Mouse (Mus musculus): ENCODE measurements around the gene Tatdn3. TPM values are rescaled to one million over a fixed set of nuclear protein-coding genes. Genes with fewer than 3 reads are reported as not detected.
"Not testable (repeated sequence)": the region's sequence is repeated elsewhere in the genome, so short reads cannot be mapped to it uniquely, and the experiment has no call there.

The Tatdn3 gene
- polyA plus RNA-seq, 1 experiment from 2014 or later: 16.0 TPM

- no peak overlapping the region for H3K4me3 ChIP-seq (replicated peaks)
- no peaks in the 10 kb centered on the region for H3K9me3 ChIP-seq (replicated peaks)
- H3K27me3 ChIP-seq (replicated peaks): no peaks in the 10 kb centered on the region
- H3K9ac ChIP-seq (replicated peaks): no peak overlapping the region
- H3K27ac ChIP-seq (replicated peaks): no peak overlapping the region
- no peaks in the 10 kb centered on the region for H3K36me3 ChIP-seq
- ATAC-seq (ENCODE audit: low FRiP score): no peak
- no peak overlapping the region for H3K4me2 ChIP-seq
- H3K4me1 ChIP-seq: no peaks in the 10 kb centered on the region
- 90% methylated on average over 3 of the region's 3 CpGs for WGBS
These were observed 9.2 kb downstream of the Tatdn3 start for GRCm38 (mm10) chr1:191053555-191053954.

- WGBS: 73% methylated on average over 7 of the region's 7 CpGs
- Histone ChIP-seq H3K4me1 (no peaks in the 10 kb centered on the region), H3K4me2 (no peak overlapping the region), H3K9ac (replicated peaks) (no peak overlapping the region), H3K27ac (replicated peaks) (no peak overlapping the region), H3K9me3 (replicated peaks) (no peaks in the 10 kb centered on the region), H3K4me3 (replicated peaks) (no peak overlapping the region), H3K36me3 (no peaks in the 10 kb centered on the region; the same call in 1 of the 2 replicates), H3K27me3 (replicated peaks) (no peaks in the 10 kb centered on the region)
- ATAC-seq (ENCODE audit: low FRiP score): no peak
These were observed 16.4 kb downstream of the Tatdn3 start for GRCm38 (mm10) chr1:191046231-191046824.

GRCm38 (mm10) chr1:191045264-191045663 is 17.5 kb downstream of the Tatdn3 start:
- Histone ChIP-seq H3K4me2 (no peak overlapping the region), H3K4me3 (replicated peaks) (no peak overlapping the region), H3K9ac (replicated peaks) (no peak overlapping the region), H3K27me3 (replicated peaks) (no peaks in the 10 kb centered on the region), H3K36me3 (no peaks in the 10 kb centered on the region; the same call in 1 of the 2 replicates), H3K27ac (replicated peaks) (no peak overlapping the region), H3K9me3 (replicated peaks) (no peaks in the 10 kb centered on the region), H3K4me1 (no peaks in the 10 kb centered on the region)
- ATAC-seq (ENCODE audit: low FRiP score): no peak
- WGBS: 100% methylated on average over 2 of the region's 2 CpGs

GRCm38 (mm10) chr1:191042688-191043087 is 20.0 kb downstream of the Tatdn3 start:
- Histone ChIP-seq H3K27me3 (replicated peaks) (no peaks in the 10 kb centered on the region), H3K27ac (replicated peaks) (no peak overlapping the region), H3K4me1 (no peaks in the 10 kb centered on the region), H3K9ac (replicated peaks) (no peak overlapping the region), H3K4me3 (replicated peaks) (no peak overlapping the region), H3K4me2 (no peak overlapping the region), H3K9me3 (replicated peaks) (no peaks in the 10 kb centered on the region), H3K36me3 (no peaks in the 10 kb centered on the region; the same call in 1 of the 2 replicates)
- WGBS: 87% methylated on average over 3 of the region's 3 CpGs
- ATAC-seq (ENCODE audit: low FRiP score): no peak

GRCm38 (mm10) chr1:191042106-191042505 is 20.6 kb downstream of the Tatdn3 start:
- Histone ChIP-seq H3K27me3 (replicated peaks) (no peaks in the 10 kb centered on the region), H3K27ac (replicated peaks) (no peak overlapping the region), H3K4me2 (no peak overlapping the region), H3K9ac (replicated peaks) (no peak overlapping the region), H3K4me1 (no peaks in the 10 kb centered on the region), H3K9me3 (replicated peaks) (no peaks in the 10 kb centered on the region), H3K36me3 (no peaks in the 10 kb centered on the region; the same call in 1 of the 2 replicates), H3K4me3 (replicated peaks) (no peak overlapping the region)
- WGBS: 87% methylated on average over 5 of the region's 5 CpGs
- ATAC-seq (ENCODE audit: low FRiP score): no peak

GRCm38 (mm10) chr1:191041352-191041751 is 21.4 kb downstream of the Tatdn3 start:
- Histone ChIP-seq H3K9me3 (replicated peaks) (no peaks in the 10 kb centered on the region), H3K4me2 (no peak overlapping the region)
- ATAC-seq (ENCODE audit: low FRiP score): no peak

GRCm38 (mm10) chr1:191037999-191038398 is 24.7 kb downstream of the Tatdn3 start:
- Histone ChIP-seq H3K4me3 (replicated peaks) (no peak overlapping the region), H3K36me3 (no peaks in the 10 kb centered on the region), H3K9me3 (replicated peaks) (no peaks in the 10 kb centered on the region), H3K4me1 (no peaks in the 10 kb centered on the region), H3K9ac (replicated peaks) (no peak overlapping the region), H3K27ac (replicated peaks) (no peak overlapping the region), H3K4me2 (no peak overlapping the region), H3K27me3 (replicated peaks) (no peaks in the 10 kb centered on the region)
- 96% methylated on average over 4 of the region's 4 CpGs for WGBS
- no peak for ATAC-seq (ENCODE audit: low FRiP score)

More at GRCm38 (mm10) chr1:191041352-191041751, 21.4 kb downstream of the Tatdn3 start:
- no peaks in the 10 kb centered on the region for H3K27me3 ChIP-seq (replicated peaks)
- H3K4me1 ChIP-seq: no peaks in the 10 kb centered on the region
- no peaks in the 10 kb centered on the region; the same call in 1 of the 2 replicates for H3K36me3 ChIP-seq
- H3K4me3 ChIP-seq (replicated peaks): no peak overlapping the region
- no peak overlapping the region for H3K9ac ChIP-seq (replicated peaks)
- H3K27ac ChIP-seq (replicated peaks): no peak overlapping the region

- ATAC-seq (ENCODE audit: low FRiP score): no peak
- H3K4me2 ChIP-seq: no peak within 1 kb of the TSS
- no peaks in the 10 kb centered on the region for H3K9me3 ChIP-seq (replicated peaks)
- H3K4me3 ChIP-seq (replicated peaks): no peak within 1 kb of the TSS
- WGBS: 83% methylated on average over 6 of the region's 6 CpGs
- H3K27ac ChIP-seq (replicated peaks): no peak within 1 kb of the TSS
- no peaks in the 10 kb centered on the region for H3K27me3 ChIP-seq (replicated peaks)
- H3K9ac ChIP-seq (replicated peaks): no peak within 1 kb of the TSS
- H3K36me3 ChIP-seq: no peaks in the 10 kb centered on the region
- H3K4me1 ChIP-seq: no peaks in the 10 kb centered on the region
These were observed 26.0 kb downstream of the Tatdn3 start, which contains the start of gene Spata45 for GRCm38 (mm10) chr1:191036554-191037334. Spata45 (plus strand) TSS chr1:191036639.

GRCm38 (mm10) chr1:191035649-191036048 is 27.1 kb downstream of the Tatdn3 start:
- Histone ChIP-seq H3K36me3 (no peaks in the 10 kb centered on the region), H3K4me2 (no peak overlapping the region), H3K9ac (replicated peaks) (no peak overlapping the region), H3K4me1 (no peaks in the 10 kb centered on the region), H3K27me3 (replicated peaks) (no peaks in the 10 kb centered on the region), H3K27ac (replicated peaks) (no peak overlapping the region), H3K9me3 (replicated peaks) (no peaks in the 10 kb centered on the region), H3K4me3 (replicated peaks) (no peak overlapping the region)
- no peak for ATAC-seq (ENCODE audit: low FRiP score)
- WGBS: 41% methylated on average over 4 of the region's 4 CpGs

GRCm38 (mm10) chr1:191030922-191031425 is 31.8 kb downstream of the Tatdn3 start:
- H3K27me3 ChIP-seq (replicated peaks); ATAC-seq (ENCODE audit: low FRiP score); H3K9ac ChIP-seq (replicated peaks); H3K4me2 ChIP-seq; H3K36me3 ChIP-seq; H3K4me3 ChIP-seq (replicated peaks); H3K9me3 ChIP-seq (replicated peaks); H3K27ac ChIP-seq (replicated peaks); H3K4me1 ChIP-seq: not testable (repeated sequence)
- 85% methylated on average over 6 of the region's 6 CpGs for WGBS

- no peak overlapping the region for H3K4me3 ChIP-seq (replicated peaks)
- H3K36me3 ChIP-seq: no peaks in the 10 kb centered on the region
- H3K27me3 ChIP-seq (replicated peaks): no peaks in the 10 kb centered on the region
- no peak overlapping the region for H3K27ac ChIP-seq (replicated peaks)
- H3K4me1 ChIP-seq: peaks cover 10% of the 10 kb centered on the region
- no peaks in the 10 kb centered on the region for H3K9me3 ChIP-seq (replicated peaks)
- H3K9ac ChIP-seq (replicated peaks): no peak overlapping the region
- ATAC-seq (ENCODE audit: low FRiP score): no peak
- H3K4me2 ChIP-seq: no peak overlapping the region
- WGBS: 62% methylated on average over 10 of the region's 10 CpGs
These were observed 32.5 kb downstream of the Tatdn3 start for GRCm38 (mm10) chr1:191030182-191030581.

Measured in neural tube, embryonic 15.5 days (tissue).